Mouse (Mus musculus) spleen, adult 2 months (tissue): Measurements from ENCODE around the gene Lamp1.

ENCODE experiments used
- CTCF ChIP-seq: fragments of 200-500 bp; IDR thresholded peaks from 2 replicates; pipeline ENCODE4 v1.5.1; 2011; ENCODE audit warnings: mild to moderate bottlenecking, inconsistent platforms; ENCODE audit not compliant: insufficient read depth, insufficient read length, insufficient replicate concordance; ENCODE audit errors: extremely low read depth
- POLR2A ChIP-seq: fragments of 200-500 bp; IDR thresholded peaks from 2 replicates; pipeline ENCODE4 v1.6.1; 2011; ENCODE audit warnings: low read depth, low read length, inconsistent platforms

DNA sequence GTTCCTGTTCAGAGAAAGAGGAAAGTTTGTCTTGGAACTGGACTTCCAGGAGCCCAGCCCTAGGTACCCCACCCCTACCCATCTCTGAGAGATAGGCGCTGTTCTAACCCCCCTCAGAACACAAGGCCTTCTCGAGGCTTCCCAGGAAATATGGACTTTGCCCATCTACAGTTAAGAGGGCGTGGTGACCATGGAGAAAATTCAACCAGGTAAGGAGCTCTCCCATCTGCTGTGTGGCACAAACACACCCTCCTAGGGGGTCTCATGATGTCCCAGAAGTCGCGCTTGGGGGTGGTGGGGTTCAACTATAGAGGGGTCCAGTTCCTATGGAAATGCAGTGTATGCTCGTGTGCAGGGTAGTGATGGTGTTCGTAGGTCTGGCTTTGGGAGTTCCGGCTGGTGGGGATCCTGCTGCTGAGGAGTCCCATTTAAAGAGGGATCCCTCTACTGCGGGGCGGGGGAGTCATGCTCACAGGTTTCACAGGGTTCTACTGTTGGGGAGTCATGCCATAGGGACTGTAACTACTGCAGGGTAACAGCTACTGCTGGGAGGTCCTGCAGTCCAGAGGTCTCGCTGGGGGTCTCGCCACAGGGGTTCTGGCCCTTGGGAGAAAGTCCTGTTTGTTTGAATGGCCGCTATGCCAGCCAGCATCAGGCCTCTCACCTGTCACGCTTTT is 40.6 kb downstream of the Lamp1 start:
- no peak for TF ChIP-seq CTCF
- TF ChIP-seq POLR2A: no peak
